In genomic region chr1:164905047-164905446, GRCm38 (mm10) we compare ENCODE assay signal across 8 mouse cellular contexts. TPM values are rescaled to one million over a fixed set of nuclear protein-coding genes. Genes with fewer than 3 reads are reported as not detected.
DNase-seq lines count a peak whose midpoint lies in the region; ATAC-seq and TF ChIP-seq lines count a peak whose summit lies in the region.
"Had no signal": no experiment of that assay in that cellular context is flagged by ENCODE, and none has a peak within 500 bp of the region (broad histone marks: within the 10 kb centered on the region; RNA-seq: fewer than 3 reads in every experiment).

No protein-coding gene starts in this region.

- TF ChIP-seq CTCF in E14TG2a.4 (conservative IDR thresholded peaks at IDR 0.05; ENCODE audit: low read length), result peak; percentile 70
- peak; percentile 83; the same call in 1 of the 2 replicates for TF ChIP-seq CTCF in spleen, adult 2 months (IDR thresholded peaks at IDR 0.05; ENCODE audit: extremely low read depth, insufficient read depth, insufficient read length, insufficient replicate concordance)

- H3K9ac ChIP-seq in embryonic facial prominence, embryonic 14.5 days (ENCODE audit: low read depth, low read length), result no peak overlapping the region
- H3K9ac ChIP-seq in midbrain, embryonic 12.5 days (replicated peaks), result no peak overlapping the region

- 53% methylated on average over 4 of the region's 4 CpGs for WGBS in embryonic facial prominence, embryonic 14.5 days
- 60% methylated on average over 4 of the region's 4 CpGs for WGBS in midbrain, embryonic 12.5 days
- WGBS in spleen, adult 2 months, result 63% methylated on average over 4 of the region's 4 CpGs

- H3K27ac ChIP-seq in embryonic facial prominence, embryonic 14.5 days (replicated peaks; ENCODE audit: low read depth, low read length), result no peak overlapping the region
- no peak overlapping the region for H3K27ac ChIP-seq in midbrain, embryonic 12.5 days (replicated peaks)
- no peak overlapping the region for H3K27ac ChIP-seq in spleen, adult 2 months (ENCODE audit: insufficient read depth, low read length)

- no peak for TF ChIP-seq POLR2A in spleen, adult 2 months (IDR thresholded peaks at IDR 0.05; ENCODE audit: low read depth, low read length)

- H3K4me1 ChIP-seq in E14TG2a.4 (replicated peaks; ENCODE audit: low read depth, low read length), result no peaks in the 10 kb centered on the region
- H3K4me1 ChIP-seq in embryonic facial prominence, embryonic 14.5 days (ENCODE audit: control insufficient read depth, insufficient read depth, low read length), result no peaks in the 10 kb centered on the region
- H3K4me1 ChIP-seq in midbrain, embryonic 12.5 days, result no peaks in the 10 kb centered on the region
- no peaks in the 10 kb centered on the region for H3K4me1 ChIP-seq in spleen, adult 2 months (ENCODE audit: control insufficient read depth, insufficient read depth, insufficient read length)

- no peaks in the 10 kb centered on the region for H3K36me3 ChIP-seq in E14TG2a.4 (ENCODE audit: insufficient read depth, low read length)
- no peaks in the 10 kb centered on the region for H3K36me3 ChIP-seq in embryonic facial prominence, embryonic 14.5 days (ENCODE audit: control insufficient read depth, insufficient read depth, low read length)
- H3K36me3 ChIP-seq in midbrain, embryonic 12.5 days, result no peaks in the 10 kb centered on the region
- no peaks in the 10 kb centered on the region for H3K36me3 ChIP-seq in spleen, adult 2 months (ENCODE audit: control insufficient read depth, insufficient read depth, low read length)

- 0 out of 2 replicates have a peak, but pooled peaks cover 6% of the 10 kb centered on the region for H3K27me3 ChIP-seq in E14TG2a.4 (ENCODE audit: insufficient read depth, low read length)
- H3K27me3 ChIP-seq in embryonic facial prominence, embryonic 14.5 days (replicated peaks; ENCODE audit: control insufficient read depth, insufficient read depth, low read length), result no peaks in the 10 kb centered on the region
- H3K27me3 ChIP-seq in midbrain, embryonic 12.5 days, result 0 out of 2 replicates have a peak, but pooled peaks cover 4% of the 10 kb centered on the region
- H3K27me3 ChIP-seq in spleen, adult 2 months (ENCODE audit: control insufficient read depth, insufficient read depth, low read length), result no peaks in the 10 kb centered on the region

- DNase-seq in adipocyte (ENCODE audit: low spot score), result peak; percentile 28
- peak; percentile 55 for DNase-seq in embryonic facial prominence, embryonic 14.5 days (ENCODE audit: low spot score)
- DNase-seq in heart, postnatal 25 days (ENCODE audit: low spot score), result peak; percentile 26
- DNase-seq in kidney, postnatal 25 days, result peak; percentile 75 to 78
- peak in 1 of 2 experiments; percentile 65 for DNase-seq in spleen, adult 2 months (ENCODE audit: low read depth in 1 of 2, low spot score in 2 of 2)

- no peak; the same call in 1 of the 2 replicates for ATAC-seq in embryonic facial prominence, embryonic 14.5 days (ENCODE audit: low read depth)
- peak; percentile 78 for ATAC-seq in midbrain, embryonic 12.5 days (ENCODE audit: low FRiP score, low read depth)

- no peak overlapping the region for H3K4me2 ChIP-seq in embryonic facial prominence, embryonic 14.5 days (ENCODE audit: low read depth, low read length)
- no peak overlapping the region for H3K4me2 ChIP-seq in midbrain, embryonic 12.5 days (replicated peaks)

- intact Hi-C loops in heart, postnatal 25 days (cut with DNase I), result loop anchor here (1.0 to 5.0 kb wide), 3 partner anchors 153 to 588 kb away; no protein-coding TSS in a partner anchor

- no peaks in the 10 kb centered on the region for H3K9me3 ChIP-seq in E14TG2a.4 (ENCODE audit: low read length)
- H3K9me3 ChIP-seq in embryonic facial prominence, embryonic 14.5 days (ENCODE audit: control insufficient read depth, low read length), result no peaks in the 10 kb centered on the region
- no peaks in the 10 kb centered on the region for H3K9me3 ChIP-seq in midbrain, embryonic 12.5 days

- H3K4me3 ChIP-seq in E14TG2a.4 (replicated peaks; ENCODE audit: low read length), result no peak overlapping the region
- H3K4me3 ChIP-seq in embryonic facial prominence, embryonic 14.5 days (ENCODE audit: low read depth, low read length), result no peak overlapping the region
- no peak overlapping the region for H3K4me3 ChIP-seq in midbrain, embryonic 12.5 days
- H3K4me3 ChIP-seq in spleen, adult 2 months (ENCODE audit: extremely low read depth, insufficient read depth, insufficient read length), result no peak overlapping the region

RNA-seq across cellular contexts. Expression of gene Xcl1, which starts 30.3 kb away (rescaled TPM):
- not detected in 2 replicates for polyA plus RNA-seq in embryonic facial prominence, embryonic 14.5 days (2014; fragmentation: Nextera tagmentation; extraction: Ambion mirVana)
- total RNA-seq in heart, postnatal 25 days (2021), result not detected
- polyA plus RNA-seq in midbrain, embryonic 12.5 days (2016; fragmentation: Nextera tagmentation; extraction: Ambion mirVana), result not detected in 2 replicates
- polyA plus RNA-seq in spleen, adult 2 months (2012; rRNA removed), result 1.7 and 2.3 TPM in 2 replicates
- total RNA-seq: gastrocnemius, postnatal 4 days had no signal
